Mouse (Mus musculus) ES-Bruce4 (cell line): ENCODE measurements around the gene Pipox.

Source experiments
- CTCF ChIP-seq: IDR thresholded peaks from one replicate; pipeline ENCODE4 v1.8.1; 2011; ENCODE audit warnings: low read depth, low read length
- POLR2A ChIP-seq: IDR thresholded peaks from one replicate; pipeline ENCODE4 v1.8.1; 2011; ENCODE audit warnings: low read length; ENCODE audit not compliant: insufficient read depth

GRCm38 (mm10) chr11:77837856-77838255, 56.0 kb downstream of the Pipox start:
- TF ChIP-seq CTCF (no peak), POLR2A (no peak)
